Mouse (Mus musculus) forebrain, embryonic 14.5 days (tissue): ENCODE data around the gene Gm7247. TPM values are rescaled to one million over a fixed set of nuclear protein-coding genes. Genes with fewer than 3 reads are reported as not detected.
"Not testable (repeated sequence)": the region's sequence is repeated elsewhere in the genome, so short reads cannot be mapped to it uniquely, and the experiment has no call there.

Experiments used
- ATAC-seq: fragments of 200-750 bp; cut with Nextera tagmentation; 2 replicates; pipeline ENCODE4 v1.8.0; 2017; ENCODE audit warnings: mild to moderate bottlenecking, moderate library complexity
- DNase-seq: peaks from one replicate; pipeline ENCODE4 v3.0.0-alpha.2; 2015; ENCODE audit warnings: low spot score
- H3K27ac ChIP-seq: fragments of 300-500 bp; sonication (generic); 2 replicates; pipeline ENCODE4 v1.5.1; 2014; ENCODE audit warnings: low read depth, mild to moderate bottlenecking, control low read depth, low read length, moderate library complexity
- H3K27me3 ChIP-seq: fragments of 300-500 bp; sonication (generic); replicated peaks from 2 replicates; pipeline ENCODE4 v1.6.1; 2014; ENCODE audit warnings: low read length, control low read depth, mixed read lengths; ENCODE audit not compliant: control insufficient read depth, insufficient read depth
- H3K36me3 ChIP-seq: fragments of 300-500 bp; sonication (generic); 2 replicates; pipeline ENCODE4 v1.6.1; 2014; ENCODE audit warnings: low read length, control low read depth; ENCODE audit not compliant: control insufficient read depth, insufficient read depth
- H3K4me1 ChIP-seq: fragments of 300-500 bp; sonication (generic); 2 replicates; pipeline ENCODE4 v1.6.1; 2014; ENCODE audit warnings: antibody characterized with exemption, low read length, control low read depth; ENCODE audit not compliant: control insufficient read depth, insufficient read depth
- H3K4me2 ChIP-seq: fragments of 300-500 bp; sonication (generic); 2 replicates; pipeline ENCODE4 v1.6.1; 2014; ENCODE audit warnings: mild to moderate bottlenecking, control low read depth, low read length
- H3K4me3 ChIP-seq: fragments of 300-500 bp; sonication (generic); 2 replicates; pipeline ENCODE4 v1.5.1; 2014; ENCODE audit warnings: low read depth, low read length, control low read depth
- H3K9ac ChIP-seq: fragments of 300-500 bp; sonication (generic); 2 replicates; pipeline ENCODE4 v1.6.1; 2014; ENCODE audit warnings: mild to moderate bottlenecking, low read length, control low read depth, moderate library complexity
- H3K9me3 ChIP-seq: fragments of 300-500 bp; sonication (generic); replicated peaks from 2 replicates; pipeline ENCODE4 v1.6.1; 2016; ENCODE audit warnings: low read length, control low read depth, mixed read lengths; ENCODE audit not compliant: control insufficient read depth
- WGBS: fragments of 180-500 bp; shearing (Covaris S2); extraction: QIAGEN DNeasy Blood & Tissue Kit; methylation state at CpG from one replicate; pipeline ENCODE4 v1.1.7; 2014; 5-methylcytosine and 5-hydroxymethylcytosine counted together
- polyA plus RNA-seq: library from polyadenylated mRNA; unstranded; fragments of >200 nt; fragmentation: Nextera tagmentation; extraction: Ambion mirVana; gene quantifications from 2 replicates; pipeline ENCODE4 v1.2.1, GENCODE M21; 2014

Gene Gm7247
- polyA plus RNA-seq, 1 experiment from 2014 or later, result not detected

GRCm38 (mm10) chr14:51410520-51410919 is 49.0 kb downstream of the Gm7247 start, which contains the start of gene Vmn2r88:
Vmn2r88 (plus strand) TSS chr14:51410820.
- DNase-seq (no peak), ATAC-seq (no peak)
- H3K36me3 ChIP-seq, result no peaks in the 10 kb centered on the region
- no peak within 1 kb of the TSS for H3K4me2 ChIP-seq
- H3K27ac ChIP-seq, result no peak within 1 kb of the TSS
- no peaks in the 10 kb centered on the region for H3K27me3 ChIP-seq
- no peak within 1 kb of the TSS for H3K4me3 ChIP-seq
- H3K4me1 ChIP-seq, result no peaks in the 10 kb centered on the region
- 87% methylated on average over 1 of the region's 1 CpGs for WGBS
- no peak within 1 kb of the TSS for H3K9ac ChIP-seq
- no peaks in the 10 kb centered on the region for H3K9me3 ChIP-seq

DNA sequence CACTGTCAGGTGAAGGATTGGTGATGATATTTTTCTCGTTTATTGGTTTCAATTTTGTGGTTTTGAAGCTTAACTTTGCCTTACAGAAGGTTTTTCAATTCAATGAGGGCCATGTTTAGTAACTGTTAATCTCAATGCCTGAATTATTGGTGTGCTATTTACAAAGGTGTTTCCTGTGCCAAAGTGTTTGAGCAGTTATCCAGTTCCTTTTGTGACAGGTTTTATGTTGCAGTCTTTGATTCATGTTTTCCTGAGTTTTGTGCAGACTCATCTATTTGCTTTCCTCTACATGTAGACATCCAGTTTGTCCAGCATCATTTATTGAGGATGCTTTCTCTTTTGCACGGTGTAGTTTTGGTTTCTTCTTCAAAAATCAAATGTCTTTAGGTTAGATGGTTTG is 62.3 kb downstream of the Gm7247 start:
- no peak overlapping the region for H3K4me3 ChIP-seq
- WGBS, result 65% methylated on average over 2 of the region's 2 CpGs
- no peaks in the 10 kb centered on the region for H3K36me3 ChIP-seq
- DNase-seq (no peak), ATAC-seq (no peak)
- no peaks in the 10 kb centered on the region for H3K9me3 ChIP-seq
- no peaks in the 10 kb centered on the region for H3K4me1 ChIP-seq
- H3K4me2 ChIP-seq, result no peak overlapping the region
- H3K9ac ChIP-seq, result no peak overlapping the region
- no peak overlapping the region for H3K27ac ChIP-seq
- H3K27me3 ChIP-seq, result no peaks in the 10 kb centered on the region

DNA sequence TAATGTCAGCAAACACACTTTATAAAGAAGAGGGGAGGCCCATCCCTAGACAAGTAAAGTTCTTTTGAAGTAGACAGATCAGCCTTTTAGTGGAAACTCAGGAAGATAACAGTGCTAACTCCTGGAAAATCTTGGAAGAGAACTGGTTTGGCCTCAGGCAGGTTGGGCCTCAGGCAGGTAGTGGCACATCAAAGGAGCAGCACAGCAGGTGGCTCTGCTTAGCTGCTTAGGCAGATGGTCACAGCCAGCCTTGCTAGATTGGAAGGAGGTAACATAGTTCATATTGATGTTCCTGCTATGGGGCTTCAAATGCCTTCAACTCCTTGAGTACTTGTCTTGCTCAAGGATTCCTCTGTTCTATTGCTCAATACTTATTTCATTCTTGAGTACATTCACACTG is 68.6 kb downstream of the Gm7247 start:
- DNase-seq, H3K27ac ChIP-seq, H3K4me2 ChIP-seq, H3K4me3 ChIP-seq, H3K9me3 ChIP-seq, H3K36me3 ChIP-seq, H3K4me1 ChIP-seq, H3K9ac ChIP-seq, H3K27me3 ChIP-seq, ATAC-seq: not testable (repeated sequence)

DNA sequence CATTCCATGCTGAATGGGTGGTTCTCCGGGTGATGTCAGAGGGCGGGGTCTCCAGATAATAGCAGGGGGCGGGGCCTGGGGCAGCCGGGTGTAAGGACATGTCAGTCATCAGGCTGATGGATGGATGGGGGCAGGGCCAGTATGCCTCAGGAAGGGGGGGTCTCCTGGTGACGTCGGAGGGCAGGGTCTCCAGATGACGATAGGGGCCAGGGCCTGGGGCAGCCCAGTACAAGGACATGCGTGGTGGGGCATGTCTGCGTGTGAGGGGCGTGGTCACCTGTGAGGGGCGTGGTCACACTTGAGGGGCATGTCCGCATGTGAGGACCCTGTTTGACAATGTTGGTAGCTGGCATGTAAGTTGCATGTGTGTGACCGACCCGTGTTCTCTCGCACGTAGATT is 73.0 kb downstream of the Gm7247 start:
- no peak overlapping the region for H3K4me3 ChIP-seq
- no peak overlapping the region for H3K4me2 ChIP-seq
- H3K9ac ChIP-seq, result no peak overlapping the region
- no peak for DNase-seq
- H3K4me1 ChIP-seq, result no peaks in the 10 kb centered on the region
- H3K27ac ChIP-seq, result no peak overlapping the region
- H3K36me3 ChIP-seq, result no peaks in the 10 kb centered on the region
- ATAC-seq, result no peak
- H3K9me3 ChIP-seq, result peaks cover 11% of the 10 kb centered on the region; the same call in 1 of the 2 replicates
- 94% methylated on average over 16 of the region's 16 CpGs for WGBS
- no peaks in the 10 kb centered on the region for H3K27me3 ChIP-seq

- H3K9ac ChIP-seq, result no peak overlapping the region
- no peak for ATAC-seq
- no peaks in the 10 kb centered on the region for H3K4me1 ChIP-seq
- no peak overlapping the region for H3K4me2 ChIP-seq
- peaks cover 11% of the 10 kb centered on the region; the same call in 1 of the 2 replicates for H3K9me3 ChIP-seq
- no peak overlapping the region for H3K27ac ChIP-seq
- DNase-seq, result no peak
- WGBS, result 95% methylated on average over 26 of the region's 26 CpGs
- no peak overlapping the region for H3K4me3 ChIP-seq
- no peaks in the 10 kb centered on the region for H3K36me3 ChIP-seq
- no peaks in the 10 kb centered on the region for H3K27me3 ChIP-seq
Measured at GRCm38 (mm10) chr14:51435020-51435419, 73.5 kb downstream of the Gm7247 start.

- Histone ChIP-seq H3K9me3 (peaks cover 11% of the 10 kb centered on the region; the same call in 1 of the 2 replicates), H3K27me3 (no peaks in the 10 kb centered on the region), H3K9ac (no peak overlapping the region), H3K4me3 (no peak overlapping the region), H3K36me3 (no peaks in the 10 kb centered on the region), H3K27ac (no peak overlapping the region), H3K4me1 (no peaks in the 10 kb centered on the region), H3K4me2 (no peak overlapping the region)
- WGBS, result 75% methylated on average over 4 of the region's 4 CpGs
- DNase-seq (no peak), ATAC-seq (no peak)
Measured at GRCm38 (mm10) chr14:51438955-51439354, 77.4 kb downstream of the Gm7247 start.

- H3K9me3 ChIP-seq, DNase-seq, ATAC-seq, H3K9ac ChIP-seq, H3K27me3 ChIP-seq, H3K4me3 ChIP-seq, H3K4me2 ChIP-seq, H3K36me3 ChIP-seq, H3K27ac ChIP-seq, H3K4me1 ChIP-seq: not testable (repeated sequence)
- WGBS, result 80% methylated on average over 2 of the region's 2 CpGs
Measured at GRCm38 (mm10) chr14:51451557-51451956, 90.0 kb downstream of the Gm7247 start, which contains the start of gene Vmn2r89. Vmn2r89 (plus strand) TSS chr14:51451857.

DNA sequence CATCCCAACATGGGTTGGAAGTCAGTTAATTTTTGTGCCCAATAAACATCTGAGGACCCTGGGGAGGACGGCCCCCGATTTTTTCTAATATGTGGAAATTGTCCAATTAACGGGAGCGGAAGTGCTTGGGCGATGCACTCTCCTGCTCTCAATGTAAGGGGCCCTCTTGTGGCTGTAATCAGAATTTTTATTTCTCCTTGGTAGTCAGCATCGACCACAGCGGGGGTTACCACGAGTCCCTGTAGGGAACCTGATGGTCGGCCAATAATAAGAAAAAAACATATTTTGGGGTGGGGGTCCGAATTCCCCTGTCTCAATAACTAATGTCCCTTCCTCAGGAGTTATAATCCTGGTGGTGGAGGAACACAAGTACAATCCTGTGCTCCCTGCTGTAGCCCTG is 118.7 kb downstream of the Gm7247 start:
- H3K4me1 ChIP-seq, H3K27ac ChIP-seq, H3K27me3 ChIP-seq, H3K9ac ChIP-seq, H3K36me3 ChIP-seq, DNase-seq, H3K9me3 ChIP-seq, H3K4me3 ChIP-seq, ATAC-seq, H3K4me2 ChIP-seq: not testable (repeated sequence)
- WGBS, result 90% methylated on average over 10 of the region's 10 CpGs

DNA sequence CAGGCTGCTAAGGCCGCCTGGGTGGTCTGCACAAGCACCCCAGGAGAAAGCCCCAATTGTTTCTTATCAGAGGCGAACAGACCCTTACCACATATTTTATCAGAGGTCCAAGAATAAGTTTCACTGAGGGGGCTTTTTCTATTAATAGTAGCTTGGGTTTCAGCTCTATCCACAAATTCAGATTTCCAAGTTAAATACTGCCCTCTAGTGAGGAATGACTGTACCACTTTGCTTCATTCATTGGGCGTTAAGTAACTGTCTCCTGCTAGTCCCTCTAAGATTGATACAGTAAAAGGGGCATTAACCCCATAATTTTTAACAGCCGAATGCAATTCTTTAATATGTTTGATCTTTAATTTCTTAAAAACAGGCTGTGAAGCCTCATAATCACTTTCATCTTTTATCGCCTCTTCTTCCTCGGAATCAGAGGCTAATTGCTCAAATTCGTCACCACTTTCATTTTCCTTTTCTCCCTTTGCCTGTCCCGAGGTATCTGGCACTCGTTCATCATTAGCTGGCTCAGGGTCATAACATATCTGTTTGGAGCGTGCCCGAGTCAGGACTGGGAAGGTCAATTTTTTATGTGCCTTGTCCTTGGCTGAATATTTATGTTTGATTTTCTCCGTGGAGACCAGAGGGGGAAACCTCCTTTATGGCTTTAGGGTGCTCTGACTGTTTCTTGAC is 119.9 kb downstream of the Gm7247 start:
- ATAC-seq, result not testable (repeated sequence)
- 93% methylated on average over 12 of the region's 12 CpGs for WGBS

More for the DNA sequence above, 119.9 kb downstream of the Gm7247 start:
- not testable (repeated sequence) for H3K36me3 ChIP-seq, H3K9ac ChIP-seq, H3K27ac ChIP-seq, H3K4me2 ChIP-seq, H3K4me1 ChIP-seq, H3K4me3 ChIP-seq, DNase-seq, H3K9me3 ChIP-seq, H3K27me3 ChIP-seq
